Mouse (Mus musculus): ENCODE data around the gene Kifc3. TPM values are rescaled to one million over a fixed set of nuclear protein-coding genes. Genes with fewer than 3 reads are reported as not detected.

The Kifc3 gene
- polyA plus RNA-seq, 1 experiment from 2014 or later = 5.3 TPM

DNA sequence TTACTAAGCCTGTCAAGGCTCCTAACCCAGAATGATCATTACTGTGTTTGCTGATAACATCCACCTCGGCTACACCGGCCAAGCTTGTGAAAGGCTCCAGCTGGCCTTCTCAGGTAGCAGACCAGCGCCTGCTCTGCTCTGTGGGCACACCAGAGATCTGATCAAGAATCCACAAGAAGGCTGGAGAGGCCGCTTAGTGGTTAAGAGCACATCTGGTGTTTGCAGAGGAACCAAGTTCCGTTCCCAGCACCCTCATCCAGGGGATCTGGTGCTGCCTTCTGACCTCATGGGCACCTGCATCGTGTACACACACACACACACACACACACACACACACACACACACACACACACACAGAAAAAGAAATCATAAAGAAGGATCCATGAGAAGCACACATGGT, 46.5 kb downstream of the Kifc3 start:
- Histone ChIP-seq H3K4me3 (replicated peaks) (no peak overlapping the region), H3K9ac (no peak overlapping the region), H3K4me1 (replicated peaks) (no peaks in the 10 kb centered on the region), H3K27ac (replicated peaks) (no peak overlapping the region), H3K36me3 (replicated peaks) (no peaks in the 10 kb centered on the region), H3K4me2 (no peak overlapping the region), H3K27me3 (no peaks in the 10 kb centered on the region), H3K9me3 (replicated peaks) (no peaks in the 10 kb centered on the region)
- 48% methylated on average over 6 of the region's 6 CpGs for WGBS (ENCODE audit: insufficient replicate concordance)
- ATAC-seq (ENCODE audit: insufficient read depth) = no peak

DNA sequence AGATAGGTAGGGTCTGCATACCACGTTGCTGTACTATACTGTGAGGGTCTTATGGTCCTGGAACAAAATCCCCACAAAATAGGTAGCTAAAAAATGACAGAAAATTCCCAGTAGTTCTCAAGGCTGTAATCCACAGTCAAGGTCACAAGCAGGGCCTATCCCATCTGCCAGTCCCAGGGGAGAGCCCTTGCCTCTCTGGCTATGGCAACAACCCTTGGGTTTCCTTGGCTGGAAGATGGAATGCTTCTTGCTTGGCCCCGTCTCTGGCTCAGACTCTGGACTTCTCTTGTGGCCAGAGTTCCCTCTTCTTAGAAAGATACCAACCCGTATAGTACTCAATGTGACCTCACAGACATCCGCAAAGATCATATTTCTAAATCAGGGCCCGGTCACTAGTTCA, 47.3 kb downstream of the Kifc3 start:
- no peak for ATAC-seq (ENCODE audit: insufficient read depth)
- H3K4me2 ChIP-seq = no peak overlapping the region
- H3K9ac ChIP-seq = no peak overlapping the region
- H3K36me3 ChIP-seq (replicated peaks) = no peaks in the 10 kb centered on the region
- WGBS (ENCODE audit: insufficient replicate concordance) = 59% methylated on average over 5 of the region's 5 CpGs
- no peaks in the 10 kb centered on the region for H3K27me3 ChIP-seq
- H3K4me3 ChIP-seq (replicated peaks) = no peak overlapping the region
- no peaks in the 10 kb centered on the region for H3K9me3 ChIP-seq (replicated peaks)
- no peaks in the 10 kb centered on the region for H3K4me1 ChIP-seq (replicated peaks)
- no peak overlapping the region for H3K27ac ChIP-seq (replicated peaks)

GRCm38 (mm10) chr8:95154654-95155053, 48.0 kb downstream of the Kifc3 start:
- H3K36me3 ChIP-seq (replicated peaks) = no peaks in the 10 kb centered on the region
- no peak overlapping the region for H3K27ac ChIP-seq (replicated peaks)
- H3K4me2 ChIP-seq = no peak overlapping the region
- WGBS (ENCODE audit: insufficient replicate concordance) = 62% methylated on average over 6 of the region's 6 CpGs
- ATAC-seq (ENCODE audit: insufficient read depth) = no peak
- 0 out of 2 replicates have a peak, but pooled peaks cover 2% of the 10 kb centered on the region for H3K4me1 ChIP-seq (replicated peaks)
- H3K4me3 ChIP-seq (replicated peaks) = no peak overlapping the region
- H3K9ac ChIP-seq = no peak overlapping the region
- H3K9me3 ChIP-seq (replicated peaks) = no peaks in the 10 kb centered on the region
- H3K27me3 ChIP-seq = no peaks in the 10 kb centered on the region

DNA sequence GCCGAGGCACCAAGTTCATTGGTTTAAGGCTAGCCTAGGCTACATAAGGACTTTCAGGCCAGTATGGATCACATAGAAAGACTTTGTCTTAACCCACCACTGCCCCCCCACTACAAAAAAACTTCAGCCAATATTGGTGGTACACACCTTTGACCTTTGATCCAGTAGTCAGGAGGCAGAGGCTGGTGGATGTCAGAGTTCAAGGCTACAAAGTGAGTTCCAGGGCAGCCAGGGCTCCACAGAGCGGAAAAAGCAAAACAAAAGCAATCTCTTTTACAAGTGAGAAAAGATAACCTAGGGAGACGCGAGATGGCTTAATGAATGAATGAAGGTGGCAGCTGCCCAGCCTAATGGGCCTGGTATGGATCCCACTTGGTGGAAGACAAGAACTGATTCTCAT, 48.6 kb downstream of the Kifc3 start:
- H3K9ac ChIP-seq = no peak overlapping the region
- H3K4me3 ChIP-seq (replicated peaks) = no peak overlapping the region
- no peak overlapping the region for H3K4me2 ChIP-seq
- no peak overlapping the region for H3K27ac ChIP-seq (replicated peaks)
- 55% methylated on average over 4 of the region's 4 CpGs for WGBS (ENCODE audit: insufficient replicate concordance)
- no peaks in the 10 kb centered on the region for H3K27me3 ChIP-seq
- no peaks in the 10 kb centered on the region for H3K36me3 ChIP-seq (replicated peaks)
- H3K4me1 ChIP-seq (replicated peaks) = peaks cover 5% of the 10 kb centered on the region; the same call in 1 of the 2 replicates
- ATAC-seq (ENCODE audit: insufficient read depth) = no peak
- no peaks in the 10 kb centered on the region for H3K9me3 ChIP-seq (replicated peaks)

- Histone ChIP-seq H3K4me2 (no peak overlapping the region), H3K9me3 (replicated peaks) (no peaks in the 10 kb centered on the region), H3K27ac (replicated peaks) (no peak overlapping the region), H3K4me1 (replicated peaks) (peaks cover 5% of the 10 kb centered on the region; the same call in 1 of the 2 replicates), H3K36me3 (replicated peaks) (no peaks in the 10 kb centered on the region), H3K4me3 (replicated peaks) (no peak overlapping the region), H3K27me3 (no peaks in the 10 kb centered on the region), H3K9ac (no peak overlapping the region)
- WGBS (ENCODE audit: insufficient replicate concordance) = 52% methylated on average over 3 of the region's 3 CpGs
- ATAC-seq (ENCODE audit: insufficient read depth) = no peak
Measured at GRCm38 (mm10) chr8:95150608-95151007, 52.0 kb downstream of the Kifc3 start.

GRCm38 (mm10) chr8:95149426-95149825, 53.2 kb downstream of the Kifc3 start:
- peaks cover 2% of the 10 kb centered on the region; the same call in 1 of the 2 replicates for H3K27me3 ChIP-seq
- no peak overlapping the region for H3K4me2 ChIP-seq
- no peaks in the 10 kb centered on the region for H3K9me3 ChIP-seq (replicated peaks)
- 14% methylated on average over 10 of the region's 10 CpGs for WGBS (ENCODE audit: insufficient replicate concordance)
- H3K36me3 ChIP-seq (replicated peaks) = no peaks in the 10 kb centered on the region
- no peak for ATAC-seq (ENCODE audit: insufficient read depth)
- H3K9ac ChIP-seq = no peak overlapping the region
- H3K4me3 ChIP-seq (replicated peaks) = no peak overlapping the region
- no peak overlapping the region for H3K27ac ChIP-seq (replicated peaks)
- H3K4me1 ChIP-seq (replicated peaks) = peaks cover 5% of the 10 kb centered on the region; the same call in 1 of the 2 replicates

DNA sequence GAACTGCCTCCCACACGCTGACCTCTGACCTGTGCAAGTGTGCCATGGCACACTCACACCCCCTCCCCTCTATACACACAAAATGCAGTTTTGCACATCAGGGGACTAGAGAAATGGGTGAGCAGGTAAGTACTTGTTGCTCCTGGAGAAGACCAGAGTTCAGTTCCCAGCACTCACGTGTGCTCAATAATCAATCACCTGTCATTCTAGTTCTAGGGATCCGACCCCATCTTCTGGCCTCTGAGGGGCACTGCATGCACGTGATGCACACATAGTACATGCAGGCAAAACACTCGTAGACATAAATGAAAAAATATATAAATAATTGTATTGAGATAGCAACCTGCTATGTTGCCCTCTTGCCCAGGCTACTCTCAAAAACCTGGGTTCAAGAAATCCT, 55.8 kb downstream of the Kifc3 start:
- Histone ChIP-seq H3K27ac (replicated peaks) (no peak overlapping the region), H3K36me3 (replicated peaks) (no peaks in the 10 kb centered on the region), H3K4me2 (no peak overlapping the region), H3K9ac (no peak overlapping the region), H3K9me3 (replicated peaks) (no peaks in the 10 kb centered on the region), H3K27me3 (peaks cover 27% of the 10 kb centered on the region), H3K4me3 (replicated peaks) (no peak overlapping the region), H3K4me1 (replicated peaks) (peaks cover 14% of the 10 kb centered on the region)
- WGBS (ENCODE audit: insufficient replicate concordance) = 63% methylated on average over 5 of the region's 5 CpGs
- ATAC-seq (ENCODE audit: insufficient read depth) = no peak

GRCm38 (mm10) chr8:95146044-95146745, 56.4 kb downstream of the Kifc3 start:
- no peak overlapping the region for H3K27ac ChIP-seq (replicated peaks)

GRCm38 (mm10) chr8:95144631-95145015, 58.0 kb downstream of the Kifc3 start:
- Histone ChIP-seq H3K36me3 (replicated peaks) (no peaks in the 10 kb centered on the region), H3K9ac (no peak overlapping the region), H3K27me3 (peaks cover 49% of the 10 kb centered on the region), H3K4me2 (no peak overlapping the region), H3K9me3 (replicated peaks) (no peaks in the 10 kb centered on the region), H3K4me3 (replicated peaks) (no peak overlapping the region), H3K4me1 (replicated peaks) (peaks cover 22% of the 10 kb centered on the region), H3K27ac (replicated peaks) (no peak overlapping the region; the same call in 1 of the 2 replicates)
- ATAC-seq (ENCODE audit: insufficient read depth) = no peak
- WGBS (ENCODE audit: insufficient replicate concordance) = 46% methylated on average over 2 of the region's 2 CpGs

More at GRCm38 (mm10) chr8:95146044-95146745, 56.4 kb downstream of the Kifc3 start:
- 42% methylated on average over 2 of the region's 2 CpGs for WGBS (ENCODE audit: insufficient replicate concordance)
- Histone ChIP-seq H3K4me3 (replicated peaks) (no peak overlapping the region), H3K9me3 (replicated peaks) (no peaks in the 10 kb centered on the region), H3K4me1 (replicated peaks) (peaks cover 14% of the 10 kb centered on the region), H3K9ac (no peak overlapping the region), H3K27me3 (peaks cover 34% of the 10 kb centered on the region), H3K4me2 (no peak overlapping the region), H3K36me3 (replicated peaks) (no peaks in the 10 kb centered on the region)
- no peak for ATAC-seq (ENCODE audit: insufficient read depth)

DNA sequence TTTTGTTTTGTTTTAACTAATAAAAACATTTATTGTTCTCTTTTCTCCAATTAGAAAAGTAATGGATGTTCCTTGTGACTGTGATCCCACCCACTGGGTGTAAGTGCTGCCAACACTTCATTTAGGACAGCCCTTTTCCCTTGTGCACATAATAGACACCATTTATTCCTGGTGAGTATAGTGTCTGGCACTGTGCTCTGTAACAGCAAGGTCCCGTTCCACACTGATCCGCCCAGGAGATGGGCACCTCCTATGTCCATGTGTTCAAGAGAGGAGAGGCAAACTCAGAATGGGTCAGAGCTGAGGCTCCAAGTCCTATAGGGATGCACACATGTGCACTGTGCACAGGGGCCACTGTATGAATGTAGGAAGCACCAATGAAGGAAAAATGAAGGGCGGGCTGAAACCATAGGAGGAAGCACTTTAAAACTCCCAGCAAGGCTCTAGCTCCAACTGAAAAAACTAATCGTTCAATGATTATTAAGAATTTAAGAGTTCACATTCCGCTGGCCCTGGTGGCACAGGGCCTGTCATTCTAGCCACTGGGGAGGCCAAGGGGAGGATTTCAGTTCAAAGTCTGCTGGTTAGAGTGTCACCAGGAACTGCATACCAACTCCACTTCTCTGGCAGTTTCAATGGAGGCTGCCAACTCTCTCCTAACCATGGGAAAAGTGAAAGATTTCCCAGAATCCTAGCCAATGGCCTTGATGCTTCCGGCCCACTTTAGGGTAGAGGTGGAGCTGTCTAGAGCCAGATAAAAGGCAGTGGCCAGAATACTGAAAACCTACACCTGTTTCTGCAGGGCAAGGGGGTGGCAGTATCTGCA, 58.6 kb downstream of the Kifc3 start:
- no peak overlapping the region for H3K4me2 ChIP-seq
- 62% methylated on average over 6 of the region's 6 CpGs for WGBS (ENCODE audit: insufficient replicate concordance)

GRCm38 (mm10) chr8:95142985-95143804, 59.4 kb downstream of the Kifc3 start:
- H3K4me2 ChIP-seq = no peak overlapping the region
- ATAC-seq (ENCODE audit: insufficient read depth) = no peak
- H3K9ac ChIP-seq = no peak overlapping the region
- WGBS (ENCODE audit: insufficient replicate concordance) = 45% methylated on average over 17 of the region's 17 CpGs
- peaks cover 64% of the 10 kb centered on the region for H3K27me3 ChIP-seq
- no peaks in the 10 kb centered on the region for H3K9me3 ChIP-seq (replicated peaks)
- H3K4me3 ChIP-seq (replicated peaks) = no peak overlapping the region
- no peaks in the 10 kb centered on the region for H3K36me3 ChIP-seq (replicated peaks)
- no peak overlapping the region for H3K27ac ChIP-seq (replicated peaks)
- H3K4me1 ChIP-seq (replicated peaks) = peaks cover 24% of the 10 kb centered on the region

More for the DNA sequence above, 58.6 kb downstream of the Kifc3 start:
- Histone ChIP-seq H3K36me3 (replicated peaks) (no peaks in the 10 kb centered on the region), H3K4me1 (replicated peaks) (peaks cover 24% of the 10 kb centered on the region), H3K4me3 (replicated peaks) (no peak overlapping the region), H3K27me3 (peaks cover 55% of the 10 kb centered on the region), H3K9me3 (replicated peaks) (no peaks in the 10 kb centered on the region), H3K9ac (no peak overlapping the region), H3K27ac (replicated peaks) (no peak overlapping the region; the same call in 1 of the 2 replicates)
- ATAC-seq (ENCODE audit: insufficient read depth) = no peak
